Mouse (Mus musculus) lung, postnatal 25 days (tissue): ENCODE data around the gene Srp68.

Experiments
- DNase-seq: peaks from one replicate; pipeline ENCODE4 v3.0.0; 2022; ENCODE audit warnings: low spot score

The Srp68 gene

GRCm38 (mm10) chr11:116203150-116203549 lies 70.9 kb downstream of the Srp68 start:
- DNase-seq: no peak

GRCm38 (mm10) chr11:116201151-116201550 lies 72.9 kb downstream of the Srp68 start:
- no peak for DNase-seq

- DNase-seq: peak; percentile 98
Observed at GRCm38 (mm10) chr11:116198639-116199531, 75.1 kb downstream of the Srp68 start, which contains the start of the genes Ten1 and Acox1. Gene Ten1 (plus strand): TSS chr11:116198855. Gene Acox1 (minus strand): TSS chr11:116199045.

DNA sequence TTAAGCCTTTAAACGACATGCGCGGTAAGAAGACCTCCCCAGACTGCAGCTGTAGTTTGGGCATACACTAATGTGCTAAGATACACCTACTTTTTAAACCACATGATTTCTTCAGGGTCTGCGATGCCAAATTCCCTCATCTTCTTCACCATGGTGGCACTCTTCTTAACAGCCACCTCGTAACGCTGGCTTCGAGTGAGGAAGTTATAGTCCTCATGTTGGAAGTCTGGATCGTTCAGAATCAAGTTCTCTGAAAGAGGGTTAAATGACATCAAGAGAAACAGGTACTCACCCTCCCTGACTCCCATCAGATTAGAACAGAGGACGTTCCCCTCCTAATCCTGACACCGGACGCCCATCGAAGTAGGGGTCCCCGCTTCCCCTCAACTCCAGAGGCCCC lies 75.9 kb downstream of the Srp68 start:
- DNase-seq: no peak

DNA sequence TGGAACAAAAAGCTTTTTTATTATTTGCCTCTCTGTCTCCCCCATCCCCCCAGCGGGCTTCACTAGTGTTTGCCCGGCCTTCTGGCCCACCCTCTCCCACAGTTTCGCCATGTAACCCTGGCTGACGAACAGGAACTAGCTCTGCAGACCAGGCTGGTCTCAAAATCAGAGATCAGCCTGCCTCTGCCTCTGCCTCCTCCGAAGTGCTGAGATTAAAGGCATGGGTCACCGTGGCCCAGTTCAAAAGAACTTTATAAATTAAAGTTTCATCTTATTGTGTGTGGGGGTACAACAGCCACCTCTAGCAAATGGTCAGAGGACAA lies 76.5 kb downstream of the Srp68 start:
- DNase-seq: no peak

DNA sequence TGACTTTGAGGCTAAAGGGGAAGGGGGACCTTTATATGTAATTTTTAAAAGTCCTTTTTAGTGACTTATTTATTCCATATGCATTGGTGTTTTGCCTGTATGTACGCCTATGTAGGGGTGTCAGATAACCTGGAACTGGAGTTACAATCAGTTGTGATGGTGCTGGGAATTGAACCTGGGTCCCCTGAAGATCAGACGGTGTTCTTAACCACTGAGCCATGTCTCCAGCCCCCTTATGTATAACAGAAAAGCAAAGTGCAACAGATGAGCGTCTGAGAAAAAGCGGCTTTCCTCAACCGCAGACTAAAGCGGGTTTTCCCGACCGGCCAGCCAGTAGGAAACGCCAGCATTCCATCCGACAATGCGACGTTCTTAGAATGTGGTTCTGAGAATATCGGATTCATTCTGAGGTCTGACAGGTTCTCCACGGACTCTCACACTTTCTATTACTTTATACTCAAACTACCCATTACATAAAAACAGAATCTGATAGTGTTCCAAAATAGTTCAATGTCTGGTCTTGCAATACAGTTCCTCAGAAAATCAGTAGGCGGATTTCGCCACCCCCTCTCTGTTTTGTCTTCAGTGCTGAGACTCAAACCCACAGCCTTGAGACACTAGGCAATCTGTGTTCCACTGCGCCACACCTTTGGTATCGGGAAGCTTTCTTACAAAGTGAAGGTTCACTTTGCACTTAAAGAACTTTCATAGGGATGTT lies 77.0 kb downstream of the Srp68 start:
- no peak for DNase-seq

- DNase-seq: no peak
Observed at GRCm38 (mm10) chr11:116196336-116196735, 77.7 kb downstream of the Srp68 start.

DNA sequence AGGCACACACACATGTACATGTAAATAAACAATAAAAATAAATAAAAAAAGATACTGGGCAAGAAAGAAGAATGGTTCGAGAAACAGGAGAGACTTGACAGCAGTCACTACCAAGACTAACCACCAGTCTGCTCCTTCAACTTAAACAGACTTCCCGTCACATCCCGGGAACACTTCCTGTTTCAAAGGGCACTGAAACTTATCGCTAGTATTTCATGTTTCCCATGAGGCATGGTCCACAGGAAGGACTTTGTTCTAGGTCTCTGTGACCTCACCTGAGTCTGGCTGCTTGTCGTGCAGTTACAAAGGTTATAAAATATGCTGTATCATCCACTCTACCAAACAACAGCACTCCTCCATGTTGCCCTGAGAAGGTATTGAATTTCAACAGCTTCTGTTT lies 78.8 kb downstream of the Srp68 start:
- DNase-seq: no peak
